Comparison of ENCODE assay signal across 8 mouse cellular contexts in genomic region chr2:106580663-106581062, GRCm38 (mm10).
DNase-seq lines count a peak whose midpoint lies in the region; ATAC-seq lines count a peak whose summit lies in the region.

No protein-coding gene starts in this region.

- H3K4me3 ChIP-seq in embryonic facial prominence, embryonic 13.5 days = no peak overlapping the region
- H3K4me3 ChIP-seq in embryonic facial prominence, embryonic 10.5 days = no peak overlapping the region
- no peak overlapping the region for H3K4me3 ChIP-seq in kidney, embryonic 15.5 days (replicated peaks)

- peak overlapping the region; percentile 34; the same call in 1 of the 2 replicates for H3K27ac ChIP-seq in embryonic facial prominence, embryonic 13.5 days
- H3K27ac ChIP-seq in embryonic facial prominence, embryonic 10.5 days (replicated peaks) = no peak overlapping the region; the same call in 1 of the 2 replicates
- no peak overlapping the region for H3K27ac ChIP-seq in kidney, embryonic 15.5 days

- ATAC-seq in embryonic facial prominence, embryonic 13.5 days (ENCODE audit: insufficient number of reproducible peaks, insufficient read depth, low FRiP score, low TSS enrichment, low read depth) = no peak; the same call in 1 of the 2 replicates
- ATAC-seq in kidney, embryonic 15.5 days (replicated peaks; ENCODE audit: low FRiP score) = 0 out of 2 replicates have a peak, but pooled peaks have one; percentile 40

- H3K27me3 ChIP-seq in embryonic facial prominence, embryonic 13.5 days = no peaks in the 10 kb centered on the region
- peaks cover 35% of the 10 kb centered on the region for H3K27me3 ChIP-seq in embryonic facial prominence, embryonic 10.5 days (replicated peaks; ENCODE audit: low read depth, poor library complexity, severe bottlenecking)
- H3K27me3 ChIP-seq in kidney, embryonic 15.5 days = peaks cover 4% of the 10 kb centered on the region; the same call in 1 of the 2 replicates

- 23% methylated on average over 5 of the region's 5 CpGs for WGBS in embryonic facial prominence, embryonic 13.5 days
- 67% methylated on average over 5 of the region's 5 CpGs for WGBS in embryonic facial prominence, embryonic 10.5 days
- 51% methylated on average over 5 of the region's 5 CpGs for WGBS in kidney, embryonic 15.5 days

- H3K9me3 ChIP-seq in embryonic facial prominence, embryonic 13.5 days = no peaks in the 10 kb centered on the region
- H3K9me3 ChIP-seq in embryonic facial prominence, embryonic 10.5 days = no peaks in the 10 kb centered on the region
- H3K9me3 ChIP-seq in kidney, embryonic 15.5 days (replicated peaks) = no peaks in the 10 kb centered on the region

- no peak overlapping the region for H3K4me2 ChIP-seq in embryonic facial prominence, embryonic 13.5 days
- H3K4me2 ChIP-seq in kidney, embryonic 15.5 days = no peak overlapping the region

- no peak for DNase-seq in embryonic facial prominence, embryonic 10.5 days (ENCODE audit: low spot score)
- DNase-seq in kidney, adult 18-20 months = no peak
- DNase-seq in right cerebral cortex, postnatal 10 days (ENCODE audit: low spot score in 2 of 2) = peak; percentile 32 to 54
- DNase-seq in right cerebral cortex, postnatal 36 days (ENCODE audit: low spot score in 2 of 2) = no peak
- peak; percentile 15 for DNase-seq in ovary, adult 18-20 months (ENCODE audit: low spot score)
- DNase-seq in gastrocnemius, postnatal 14 days = no peak

- H3K36me3 ChIP-seq in embryonic facial prominence, embryonic 13.5 days = no peaks in the 10 kb centered on the region
- H3K36me3 ChIP-seq in embryonic facial prominence, embryonic 10.5 days (replicated peaks) = no peaks in the 10 kb centered on the region
- no peaks in the 10 kb centered on the region for H3K36me3 ChIP-seq in kidney, embryonic 15.5 days

- peaks cover 29% of the 10 kb centered on the region for H3K4me1 ChIP-seq in embryonic facial prominence, embryonic 13.5 days
- H3K4me1 ChIP-seq in embryonic facial prominence, embryonic 10.5 days = peaks cover 35% of the 10 kb centered on the region
- peaks cover 2% of the 10 kb centered on the region; the same call in 1 of the 2 replicates for H3K4me1 ChIP-seq in kidney, embryonic 15.5 days

- H3K9ac ChIP-seq in embryonic facial prominence, embryonic 13.5 days = no peak overlapping the region
- H3K9ac ChIP-seq in kidney, embryonic 15.5 days = no peak overlapping the region

- intact Hi-C loops in gastrocnemius, postnatal 14 days (cut with DNase I; ENCODE audit: low total_unique reads) = no loop called here

Comparison
In these comparisons a context has a peak if more than half of its experiments do, and no peak if none do; other contexts are left out.
1. DNase-seq: peak in right cerebral cortex, postnatal 10 days (2 of 2) and ovary, adult 18-20 months (single experiment); none in embryonic facial prominence, embryonic 10.5 days (single experiment), kidney, adult 18-20 months (single experiment), right cerebral cortex, postnatal 36 days (0 of 2) and gastrocnemius, postnatal 14 days (single experiment).